Mouse (Mus musculus): Measurements from ENCODE around the gene Cep290.
A peak's percentile ranks its signal among the peaks of the same experiment; 100 is the strongest.
"Not testable (repeated sequence)": the region's sequence is repeated elsewhere in the genome, so short reads cannot be mapped to it uniquely, and the experiment has no call there.

Gene Cep290

DNA sequence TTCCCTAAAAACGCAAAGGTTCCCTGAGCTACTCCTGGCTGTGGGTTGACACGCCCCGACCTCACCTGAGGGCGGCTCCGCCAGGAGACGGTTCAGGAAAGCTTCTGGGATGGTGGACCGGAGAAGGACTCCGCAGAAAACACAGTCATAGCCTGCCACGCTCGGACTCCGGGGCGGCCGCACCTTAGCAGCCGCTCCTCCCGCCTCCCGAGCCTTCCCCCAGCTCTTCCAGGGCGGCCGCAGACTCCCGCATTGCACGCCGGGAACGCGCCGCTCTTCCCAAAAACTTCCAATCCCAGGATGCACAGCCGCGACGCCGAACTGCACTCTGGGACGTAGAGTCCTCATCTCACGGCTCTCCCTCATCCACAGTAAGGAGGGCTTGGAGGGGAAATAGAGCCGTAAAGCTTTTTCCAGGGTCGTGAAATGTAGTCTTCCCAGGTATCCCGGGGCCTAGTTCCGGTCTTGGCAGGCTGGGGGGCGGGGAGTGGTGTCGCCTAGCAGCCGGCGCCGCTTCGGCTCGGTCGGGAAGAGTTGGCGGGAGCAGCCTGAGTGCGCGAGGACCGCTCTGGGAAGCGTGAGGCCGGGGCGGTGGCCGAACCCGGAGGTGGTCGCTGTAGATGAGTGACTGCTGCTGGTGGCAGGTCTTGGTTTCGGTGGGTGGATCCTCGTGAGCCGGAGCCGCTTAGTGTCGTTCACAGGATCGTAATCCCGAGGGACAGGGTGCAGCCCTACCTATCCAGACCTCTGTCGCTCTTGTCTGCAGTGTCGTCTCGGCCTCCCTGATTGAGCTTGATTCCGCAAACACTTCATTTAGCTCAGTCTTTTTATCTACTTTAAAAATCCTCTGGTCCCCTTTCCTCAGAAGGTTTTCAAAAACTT is at the start of gene Cep290, which contains the start of gene Tmtc3:
Gene Cep290 (plus strand): TSS at position 462 of the 882 bp plus-strand sequence.
Gene Tmtc3 (minus strand): TSS at position 254 of the 882 bp plus-strand sequence.
- peak; percentile 92 to 94 for DNase-seq (ENCODE audit: low spot score in 2 of 2)

DNA sequence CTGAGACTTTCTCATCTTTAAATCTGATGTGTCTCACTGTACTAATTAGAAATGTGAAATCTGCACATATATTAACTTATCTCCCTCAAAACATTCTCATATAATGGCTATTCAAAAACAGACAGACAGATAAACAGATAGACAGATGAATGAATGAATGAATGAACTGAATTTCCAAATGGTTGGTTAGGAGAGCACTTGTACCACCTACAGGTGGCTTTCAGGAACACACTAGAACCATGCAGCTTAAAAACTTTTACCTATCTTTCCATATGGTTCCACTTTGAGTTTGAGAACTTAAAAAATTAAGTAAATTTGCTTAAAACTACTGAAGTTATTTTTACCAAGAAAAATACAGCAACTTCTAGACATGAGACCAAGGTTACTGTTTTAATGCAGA is 38.0 kb upstream of the Cep290 start:
- no peak for DNase-seq (ENCODE audit: low spot score in 2 of 2)

DNA sequence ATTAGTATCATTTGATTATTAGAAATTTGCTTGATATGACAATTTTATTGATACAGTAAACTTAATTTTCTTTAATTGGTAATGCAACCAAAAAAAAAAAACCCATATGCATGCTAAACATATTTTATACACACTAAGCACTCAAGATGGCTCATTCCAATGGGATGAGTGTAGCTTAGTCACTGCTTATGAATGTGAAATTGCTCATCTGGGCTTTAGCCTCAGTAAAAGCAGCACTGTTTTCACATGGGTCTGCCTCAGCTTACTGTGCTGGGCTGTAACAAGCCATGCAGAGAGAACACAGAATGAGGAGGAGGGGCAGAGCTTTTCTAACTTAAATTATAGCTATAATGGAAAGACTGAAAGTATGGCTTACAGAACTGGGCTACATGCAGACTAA is 26.8 kb upstream of the Cep290 start:
- DNase-seq (ENCODE audit: low spot score in 2 of 2) = no peak

DNA sequence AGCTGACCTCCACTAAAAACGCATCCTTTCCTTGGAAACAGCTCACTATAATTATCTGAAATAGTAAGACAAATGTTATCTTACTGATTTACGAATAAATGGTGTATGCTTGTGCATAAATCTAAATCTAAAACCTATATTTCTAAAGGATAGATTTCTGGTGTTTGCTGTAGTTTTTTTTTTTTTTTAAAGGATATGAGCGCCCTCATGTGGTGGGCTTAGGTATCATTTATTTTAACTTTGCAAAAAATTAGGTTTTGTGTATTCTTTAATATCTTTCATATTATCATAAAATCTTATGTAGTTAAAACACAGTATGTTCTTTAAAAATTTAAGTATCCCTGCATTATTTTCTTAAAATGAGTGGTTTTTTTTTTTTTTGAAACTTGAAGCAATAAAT is 12.3 kb upstream of the Cep290 start:
- DNase-seq (ENCODE audit: low spot score in 2 of 2) = no peak

DNA sequence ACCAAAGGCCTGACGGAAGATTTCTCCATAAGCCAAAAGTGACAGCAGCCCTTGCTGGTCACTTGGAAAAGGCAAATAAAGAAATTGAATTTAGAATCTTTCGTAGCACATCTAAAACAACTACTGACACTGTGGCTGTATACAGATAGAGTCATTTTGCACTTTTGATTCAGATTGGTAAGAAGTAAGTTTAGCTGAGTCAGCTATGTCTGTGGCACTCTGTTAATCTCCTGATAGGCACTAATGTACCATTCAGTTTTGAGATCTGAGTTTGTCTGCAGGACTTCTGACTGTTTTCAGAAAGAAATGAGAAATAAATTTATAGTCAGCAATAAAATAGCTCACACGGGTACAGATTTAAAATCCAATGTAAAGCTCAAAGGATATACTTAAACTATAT is 7.8 kb upstream of the Cep290 start:
- no peak for DNase-seq (ENCODE audit: low spot score in 2 of 2)

DNA sequence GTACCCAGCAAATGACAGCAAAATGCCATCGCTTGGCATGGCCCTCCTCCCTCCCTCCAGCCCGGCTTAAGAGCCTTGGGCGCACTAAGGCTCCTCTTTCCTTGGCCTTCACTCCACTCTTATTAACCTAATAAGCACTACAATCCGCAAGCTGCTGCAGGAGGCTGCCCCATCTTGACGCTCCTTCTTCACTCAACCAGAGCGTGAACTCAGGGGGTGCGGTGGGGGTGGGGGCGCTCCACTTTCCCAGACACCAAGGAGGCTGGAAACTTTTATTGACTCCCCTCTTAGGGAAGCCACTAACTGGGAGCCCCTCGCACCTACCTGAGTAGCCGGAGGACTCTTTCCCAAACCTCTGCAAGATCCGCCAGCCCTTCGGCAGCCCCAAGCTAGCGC is 659 bp upstream of the Cep290 start:
- DNase-seq (ENCODE audit: low spot score in 2 of 2) = no peak

DNA sequence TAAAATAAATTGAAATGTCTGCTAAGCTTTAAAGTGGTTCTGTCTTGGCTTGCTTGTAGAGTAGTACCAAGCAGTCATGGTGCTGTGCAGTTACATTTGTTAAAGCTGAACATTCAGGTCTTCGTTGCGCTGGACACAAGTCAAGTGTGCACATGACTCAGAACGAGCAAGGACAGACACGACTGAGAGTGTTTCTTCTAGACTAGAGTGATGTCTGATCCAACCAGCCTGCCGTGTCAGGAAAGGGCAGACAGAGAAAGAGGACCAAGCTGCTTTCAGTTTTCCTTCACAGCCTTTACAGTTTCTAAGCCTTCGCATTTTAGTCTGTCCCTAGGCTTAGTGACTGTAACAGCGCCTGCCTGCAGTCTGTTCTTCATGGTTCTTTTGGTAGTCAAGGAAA is 4.6 kb downstream of the Cep290 start:
- no peak for DNase-seq (ENCODE audit: low spot score in 2 of 2)

DNA sequence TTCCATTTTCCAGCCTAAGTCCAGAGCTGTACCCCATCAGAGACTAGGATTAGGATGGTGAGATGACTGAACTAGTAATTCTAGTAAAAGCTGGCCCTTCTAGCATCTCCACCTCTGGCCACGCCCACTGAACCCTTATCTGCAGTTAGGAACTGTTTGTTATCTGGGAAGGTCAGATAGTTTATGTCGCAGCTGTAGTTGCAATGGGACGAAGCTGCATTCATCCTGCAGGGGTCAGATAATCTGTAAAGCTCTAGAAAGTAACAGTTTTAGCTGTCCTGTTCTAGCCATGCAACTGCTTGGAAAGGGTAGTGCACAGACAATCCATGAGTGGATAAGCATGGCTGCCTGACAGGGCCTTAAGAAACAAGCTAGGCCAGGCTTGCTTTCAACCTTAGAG is 11.0 kb downstream of the Cep290 start:
- DNase-seq (ENCODE audit: low spot score in 2 of 2) = no peak

DNA sequence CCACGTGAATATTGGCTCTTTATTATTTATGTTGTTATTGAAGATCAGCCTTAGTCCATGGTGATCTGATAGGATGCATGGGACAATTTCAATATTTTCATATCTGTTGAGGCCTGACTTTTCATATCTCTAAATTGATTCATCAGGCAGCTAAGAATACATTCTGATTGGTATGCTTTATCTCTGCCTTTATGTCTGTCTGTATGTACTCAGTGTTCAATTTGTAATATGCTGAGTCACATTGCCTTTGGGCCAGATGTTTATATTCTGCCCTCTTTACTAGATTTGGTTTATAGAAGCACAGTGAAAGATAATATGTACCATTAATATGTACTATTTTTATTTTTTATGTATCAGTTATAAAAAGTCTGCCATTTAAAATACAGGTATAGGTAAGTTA is 20.8 kb downstream of the Cep290 start:
- DNase-seq (ENCODE audit: low spot score in 2 of 2) = no peak

DNA sequence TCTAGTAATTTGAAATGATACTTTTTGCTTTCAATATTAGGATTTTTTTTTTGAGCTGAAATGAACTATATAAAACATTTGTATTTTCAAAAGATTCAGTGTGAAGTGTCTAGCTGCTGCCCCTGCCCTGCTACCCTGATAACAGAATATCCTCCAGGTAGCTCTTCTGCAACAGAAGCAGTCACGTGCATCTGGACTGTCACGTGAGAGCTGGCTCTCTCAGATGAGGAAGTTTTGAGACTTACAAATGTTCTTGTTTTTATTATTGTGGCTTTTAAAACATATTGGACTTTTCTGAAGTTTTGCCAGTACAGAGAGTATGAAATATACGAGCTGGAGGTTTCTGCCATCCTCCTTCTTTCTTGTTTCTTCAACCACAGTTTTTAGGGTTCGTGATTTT is 34.3 kb downstream of the Cep290 start:
- DNase-seq (ENCODE audit: low spot score in 2 of 2) = no peak

DNA sequence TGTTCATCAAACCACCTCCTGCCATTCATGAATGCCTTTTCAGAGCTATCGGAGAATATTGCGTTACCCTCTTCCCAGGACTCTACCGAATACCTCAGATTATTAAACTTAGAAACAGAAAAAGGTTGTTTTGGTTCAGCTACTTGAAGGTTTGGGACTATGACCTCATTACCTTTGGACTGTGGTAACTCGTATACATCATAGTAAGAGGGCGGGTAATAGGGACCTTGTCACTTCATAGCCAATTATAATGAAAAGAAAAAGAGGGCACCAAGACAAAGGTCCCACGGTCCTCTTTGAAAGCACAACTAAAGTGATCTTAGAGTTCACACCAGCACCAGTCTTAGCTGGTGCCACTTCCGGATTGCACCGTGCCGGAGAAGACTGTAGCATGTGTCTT is 35.0 kb downstream of the Cep290 start:
- no peak for DNase-seq (ENCODE audit: low spot score in 2 of 2)

DNA sequence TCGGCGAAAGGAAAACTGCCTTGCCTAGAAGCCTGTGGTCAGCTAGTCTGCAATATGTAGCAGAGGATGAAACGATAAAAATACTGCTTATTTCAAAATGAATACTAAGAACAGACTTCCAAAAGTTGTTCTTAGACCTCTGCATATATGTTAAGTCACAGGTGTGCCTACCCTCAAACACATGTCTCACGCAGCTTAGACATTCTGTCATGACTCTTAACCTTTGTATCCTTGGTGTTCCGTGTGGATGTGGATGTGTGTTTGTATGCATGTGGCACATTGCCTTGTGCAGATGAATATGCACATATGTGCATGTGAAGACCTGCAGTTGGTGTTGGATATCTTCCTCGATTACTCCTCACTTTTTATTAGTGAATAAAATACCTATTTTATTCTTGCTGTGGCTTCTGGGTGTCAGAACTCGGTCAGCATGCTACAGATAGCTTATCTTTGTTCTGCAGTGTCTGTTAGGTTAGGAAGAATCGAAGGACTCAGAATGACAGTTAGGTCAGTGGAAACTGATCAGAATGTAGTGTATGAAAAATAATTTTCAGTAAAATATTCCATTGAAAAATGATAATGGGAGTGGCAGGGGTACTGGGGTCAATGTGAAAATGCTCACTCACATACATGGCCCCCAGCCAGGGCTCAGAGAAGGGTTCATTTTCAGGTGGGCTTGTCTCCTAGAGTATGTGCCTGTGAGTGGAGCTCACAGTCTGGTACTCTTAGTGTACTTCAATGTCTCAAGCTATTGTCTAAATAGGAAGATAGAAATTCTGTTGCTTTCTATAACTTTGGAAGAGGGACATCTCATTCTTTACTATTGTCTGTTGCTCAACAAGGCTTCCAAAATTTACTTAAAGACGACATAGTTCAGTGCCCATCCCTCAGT is 37.4 kb downstream of the Cep290 start:
- DNase-seq (ENCODE audit: low spot score in 2 of 2) = no peak

DNA sequence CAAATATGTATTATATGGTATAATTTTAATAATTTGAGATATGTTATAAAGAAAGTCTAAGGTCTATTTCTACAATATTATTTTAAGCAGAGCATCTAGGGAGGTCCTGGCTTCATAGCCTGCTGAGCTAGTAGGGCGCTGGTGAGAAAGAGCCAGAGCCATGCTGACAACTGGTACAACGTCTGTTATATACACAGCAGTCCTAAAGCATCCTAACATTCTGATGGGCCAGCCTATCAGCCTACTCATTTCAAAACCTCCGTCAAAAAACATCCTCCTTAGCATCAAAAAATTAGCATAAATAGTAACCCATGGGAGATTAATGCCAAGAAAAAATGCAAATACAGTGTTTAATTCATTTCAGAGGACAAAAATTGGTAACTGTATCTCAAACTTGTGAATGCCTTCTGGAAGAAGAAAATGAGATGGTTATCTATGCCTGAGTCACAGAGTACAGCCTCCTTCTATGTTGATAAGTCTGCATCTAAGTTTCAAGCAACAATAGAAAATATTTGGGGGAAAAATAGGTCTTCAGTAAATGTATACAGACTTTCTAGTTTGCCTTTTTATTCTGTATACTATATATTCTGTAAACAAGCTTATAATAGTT is 69.3 kb downstream of the Cep290 start:
- DNase-seq (ENCODE audit: low spot score in 2 of 2) = no peak

DNA sequence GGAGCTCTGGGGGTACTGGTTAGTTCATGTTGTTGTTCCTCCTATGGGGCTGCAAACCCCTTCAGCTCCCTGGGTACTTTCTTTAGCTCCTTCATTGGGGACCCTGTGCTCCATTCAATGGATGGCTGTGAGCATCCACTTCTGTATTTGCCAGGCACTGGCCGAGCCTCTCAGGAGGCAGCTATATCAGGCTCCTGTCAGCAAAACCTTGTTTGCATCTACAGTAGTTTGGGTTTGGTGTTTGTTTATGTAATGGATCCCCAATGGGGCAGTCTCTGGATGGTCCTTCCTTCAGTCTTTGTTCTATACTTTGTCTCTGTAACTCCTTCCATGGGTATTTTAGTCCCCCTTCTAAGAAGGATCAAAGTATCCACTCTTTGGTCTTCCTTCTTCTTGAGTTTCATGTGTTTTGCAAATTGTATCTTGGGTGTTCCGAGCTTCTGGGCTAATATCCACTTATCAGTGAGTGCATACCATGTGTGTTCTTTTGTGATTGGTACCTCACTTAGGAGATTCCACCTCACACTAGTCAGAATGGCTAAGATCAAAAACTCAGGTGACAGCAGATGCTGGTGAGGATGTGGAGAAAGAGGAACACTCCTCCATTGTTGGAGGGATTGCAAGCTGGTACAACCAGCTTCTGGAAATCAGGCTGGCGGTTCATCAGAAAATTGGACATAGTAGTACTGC is 73.0 kb downstream of the Cep290 start:
- not testable (repeated sequence) for DNase-seq (ENCODE audit: low spot score in 2 of 2)

DNA sequence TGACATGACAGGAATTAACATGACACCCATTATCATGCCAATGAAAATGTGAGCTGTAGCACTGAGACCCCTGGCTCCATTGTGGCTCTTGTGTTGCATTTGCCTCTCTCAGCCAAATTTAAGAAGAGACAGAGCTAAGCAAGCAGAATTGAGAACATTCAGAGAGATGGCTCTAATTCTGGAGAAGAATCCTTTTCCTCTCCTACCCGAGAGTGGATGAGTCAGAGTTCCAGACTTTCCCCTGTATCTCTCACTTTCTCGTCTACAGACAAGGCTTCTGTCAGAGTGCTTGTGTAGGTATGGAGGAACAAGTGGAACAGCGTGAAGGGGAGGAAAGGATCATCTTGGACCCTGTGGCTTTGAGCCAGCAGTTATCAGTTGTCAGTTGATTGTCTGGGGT is 76.8 kb downstream of the Cep290 start:
- no peak for DNase-seq (ENCODE audit: low spot score in 2 of 2)

DNA sequence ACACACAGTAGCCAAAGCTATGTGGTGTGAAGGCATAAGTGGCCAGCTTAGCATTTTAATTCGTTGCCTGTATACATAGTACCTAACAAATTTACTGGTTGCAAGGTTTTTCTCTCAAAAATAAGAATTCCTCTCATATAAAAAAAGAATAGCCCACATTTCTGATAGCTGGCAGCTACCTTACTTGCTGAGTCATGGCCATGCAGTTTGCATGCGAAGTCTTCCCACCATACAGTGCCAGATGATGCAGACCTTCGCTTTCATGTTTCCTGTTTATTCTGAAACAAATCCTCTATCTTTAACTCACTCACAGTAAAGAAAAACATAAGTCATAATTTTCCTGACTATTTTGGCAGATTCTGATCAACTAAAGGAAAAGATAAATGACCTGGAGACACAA is 84.3 kb downstream of the Cep290 start:
- DNase-seq (ENCODE audit: low spot score in 2 of 2) = no peak

DNA sequence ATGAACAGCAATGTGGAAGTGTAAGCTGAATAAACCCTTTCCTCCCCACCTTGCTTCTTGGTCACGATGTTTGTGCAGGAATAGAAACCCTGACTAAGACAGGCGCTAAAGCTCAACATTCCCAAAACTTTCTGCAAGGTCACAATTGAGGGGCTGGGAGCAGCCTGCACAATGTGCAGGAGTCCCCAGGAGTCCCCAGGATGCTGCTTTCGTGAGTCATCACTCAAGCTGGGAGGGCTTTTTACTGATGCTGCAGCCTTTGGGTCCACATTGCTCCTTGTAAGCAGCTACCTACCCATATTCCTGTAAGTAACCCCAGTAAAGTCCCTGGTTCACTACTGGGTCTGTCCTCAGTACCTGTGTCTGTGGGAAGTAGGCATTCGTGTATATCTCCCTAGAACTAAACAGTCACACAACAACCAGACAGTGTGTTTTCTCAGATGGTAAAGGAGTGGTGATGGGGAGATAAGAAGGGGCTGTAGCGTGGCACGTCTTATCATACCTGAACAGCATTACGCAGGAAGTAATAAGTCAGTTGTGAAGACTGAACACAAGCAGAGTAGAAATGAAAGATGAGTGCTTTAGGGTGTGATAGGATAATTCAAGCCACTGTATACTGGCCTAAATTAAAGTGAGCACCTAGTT is 87.3 kb downstream of the Cep290 start:
- DNase-seq (ENCODE audit: low spot score in 2 of 2) = no peak

DNA sequence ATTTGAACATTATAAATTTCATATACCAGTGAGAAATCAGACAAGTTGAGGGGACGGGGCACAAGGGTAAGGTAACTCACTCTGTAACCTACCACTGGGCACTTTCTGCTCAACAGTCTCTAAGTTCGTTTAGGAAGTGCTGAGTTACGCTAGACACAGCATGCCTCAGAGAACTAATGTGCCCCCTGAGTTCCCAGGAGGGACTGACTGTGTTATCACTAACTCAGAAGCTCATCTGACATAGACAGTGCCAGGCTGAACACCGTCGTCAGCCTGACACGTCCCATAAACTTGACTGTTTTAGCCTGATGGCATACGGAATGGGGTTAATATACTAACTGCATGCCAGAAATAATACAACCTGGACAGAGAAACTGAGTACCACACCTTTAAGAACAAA is 87.9 kb downstream of the Cep290 start:
- no peak for DNase-seq (ENCODE audit: low spot score in 2 of 2)

DNA sequence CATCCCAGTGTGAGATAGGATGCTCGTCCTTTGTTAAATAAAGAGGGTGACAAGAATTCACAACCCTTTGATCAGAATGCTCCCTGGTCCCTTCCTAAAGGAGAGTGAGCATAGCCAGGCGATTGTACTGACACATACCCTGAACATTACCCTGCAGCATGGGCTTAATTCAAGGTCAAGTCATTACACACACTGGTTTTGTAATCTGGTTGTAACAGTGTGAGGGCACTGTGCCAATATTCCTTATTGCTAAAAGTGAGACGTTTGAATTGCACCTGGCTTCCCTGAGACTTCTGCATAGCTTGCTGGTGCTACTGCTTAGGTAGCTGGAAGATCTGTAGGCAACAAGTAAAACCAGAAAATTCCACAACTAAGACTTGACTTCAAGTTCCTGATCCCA is 96.8 kb downstream of the Cep290 start:
- DNase-seq (ENCODE audit: low spot score in 2 of 2) = no peak

DNA sequence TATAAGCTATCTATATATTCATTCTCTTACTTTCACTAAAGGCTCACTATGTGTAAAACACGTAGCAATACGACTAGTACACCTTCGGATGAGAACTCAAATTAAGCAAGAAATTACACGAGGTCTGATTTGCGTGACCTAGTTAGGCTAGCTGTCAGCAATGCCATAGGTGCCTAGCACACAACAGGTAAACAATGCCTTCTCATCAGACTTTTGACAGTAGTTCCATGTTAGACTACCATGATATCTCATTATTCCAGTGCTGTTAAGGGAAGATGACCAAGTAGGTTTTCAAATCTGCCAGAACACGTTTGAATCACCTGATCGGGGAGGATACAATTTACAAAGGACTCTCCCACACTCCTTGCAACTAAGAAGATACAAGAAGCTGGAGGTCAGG is 101.2 kb downstream of the Cep290 start:
- DNase-seq (ENCODE audit: low spot score in 2 of 2) = no peak

DNA sequence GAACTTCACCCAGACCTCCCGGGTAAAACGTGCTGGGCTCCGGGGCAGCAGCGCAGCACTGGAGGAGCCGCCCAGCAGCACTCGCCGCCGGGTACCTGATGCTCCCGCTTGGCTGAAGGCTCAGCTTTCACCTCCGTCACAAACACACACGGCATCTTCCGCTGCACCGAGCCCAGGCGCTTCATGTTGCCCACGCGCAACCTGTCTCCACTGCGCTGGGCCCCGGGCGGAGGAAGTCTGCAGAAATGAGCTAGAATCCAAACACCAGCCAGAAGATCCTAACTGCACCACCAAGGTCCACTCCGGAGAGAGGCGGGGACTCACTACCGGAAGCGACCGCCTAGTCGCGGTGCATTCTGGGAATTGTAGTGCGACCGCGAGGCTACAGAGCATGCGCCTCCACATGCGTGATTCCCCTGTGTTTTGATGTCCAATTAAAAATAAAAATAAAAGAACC is 101.6 kb downstream of the Cep290 start:
- DNase-seq (ENCODE audit: low spot score in 2 of 2) = peak; percentile 73 to 88

Data from frontal cortex, postnatal 25 days (tissue).